Mouse (Mus musculus): ENCODE measurements around the gene Nat8f3. TPM values are rescaled to one million over a fixed set of nuclear protein-coding genes. Genes with fewer than 3 reads are reported as not detected.
"Not testable (repeated sequence)": the region's sequence is repeated elsewhere in the genome, so short reads cannot be mapped to it uniquely, and the experiment has no call there.

Nat8f3 gene
- polyA plus RNA-seq, 1 experiment from 2014 or later = 0.23 TPM

- H3K27me3 ChIP-seq; H3K36me3 ChIP-seq (ENCODE audit: poor library complexity, severe bottlenecking); H3K9ac ChIP-seq; ATAC-seq; H3K4me3 ChIP-seq; H3K4me1 ChIP-seq; H3K27ac ChIP-seq; H3K4me2 ChIP-seq; H3K9me3 ChIP-seq (replicated peaks): not testable (repeated sequence)
- 89% methylated on average over 2 of the region's 4 CpGs for WGBS
Measured at GRCm38 (mm10) chr6:85701943-85702342, 63.6 kb downstream of the Nat8f3 start.

Small RNA genes lying within 50 kb of the gene (microRNA-seq; reads per million reads assigned to microRNA genes)
- gene Gm27317 (not detected), gene Mir6375 (not detected)

Other genes with a start within 250 kb of the Nat8f3 start
- 7.4 and 8.1 TPM in 2 replicates for gene Alms1, start 178.2 kb downstream of the Nat8f3 start, polyA plus RNA-seq (2015; fragmentation: Nextera tagmentation; extraction: Ambion mirVana)
- not detected in 2 replicates for gene Nat8f7, start 52.5 kb downstream of the Nat8f3 start, polyA plus RNA-seq (2015; fragmentation: Nextera tagmentation; extraction: Ambion mirVana)
- gene Nat8f6, start 55.2 kb upstream of the Nat8f3 start, polyA plus RNA-seq (2015; fragmentation: Nextera tagmentation; extraction: Ambion mirVana) = not detected in 2 replicates
- not detected in 2 replicates for gene Nat8f5, start 55.2 kb upstream of the Nat8f3 start, polyA plus RNA-seq (2015; fragmentation: Nextera tagmentation; extraction: Ambion mirVana)
- gene Nat8, start 66.3 kb upstream of the Nat8f3 start, polyA plus RNA-seq (2015; fragmentation: Nextera tagmentation; extraction: Ambion mirVana) = not detected in 2 replicates
- not detected in 2 replicates for gene Nat8f2, start 103.4 kb upstream of the Nat8f3 start, polyA plus RNA-seq (2015; fragmentation: Nextera tagmentation; extraction: Ambion mirVana)
- 7.5 and 8.1 TPM in 2 replicates for gene Nat8f4, start 139.1 kb upstream of the Nat8f3 start, polyA plus RNA-seq (2015; fragmentation: Nextera tagmentation; extraction: Ambion mirVana)
- gene Tprkb, start 146.1 kb upstream of the Nat8f3 start, polyA plus RNA-seq (2015; fragmentation: Nextera tagmentation; extraction: Ambion mirVana) = 42.5 and 47.6 TPM in 2 replicates
- 9.2 and 10.8 TPM in 2 replicates for gene Nat8f1, start 149.9 kb upstream of the Nat8f3 start, polyA plus RNA-seq (2015; fragmentation: Nextera tagmentation; extraction: Ambion mirVana)
- gene Dusp11, start 195.9 kb upstream of the Nat8f3 start, polyA plus RNA-seq (2015; fragmentation: Nextera tagmentation; extraction: Ambion mirVana) = 36.9 and 43.5 TPM in 2 replicates

Data from forebrain, embryonic 13.5 days (tissue).